Mouse (Mus musculus): ENCODE data around the gene Tead3.
"Not testable (repeated sequence)": the region's sequence is repeated elsewhere in the genome, so short reads cannot be mapped to it uniquely, and the experiment has no call there.

The Tead3 gene

GRCm38 (mm10) chr17:28362653-28363292, 12.2 kb upstream of the Tead3 start:
- in situ Hi-C loops (cut with MboI; ENCODE audit: low pct_unique_long_range_greater_than_20kb in 1 of 2, low sequenced_read_pairs in 2 of 2, unreplicated experiment in 1 of 2): no loop called here

GRCm38 (mm10) chr17:28361921-28362652, 11.5 kb upstream of the Tead3 start:
- in situ Hi-C loops (cut with MboI; ENCODE audit: low pct_unique_long_range_greater_than_20kb in 1 of 2, low sequenced_read_pairs in 2 of 2, unreplicated experiment in 1 of 2): no loop called here

- in situ Hi-C loops (cut with MboI; ENCODE audit: low pct_unique_long_range_greater_than_20kb in 1 of 2, low sequenced_read_pairs in 2 of 2, unreplicated experiment in 1 of 2): no loop called here
These were observed 10.1 kb upstream of the Tead3 start for GRCm38 (mm10) chr17:28360531-28361277.

- in situ Hi-C loops (cut with MboI; ENCODE audit: low pct_unique_long_range_greater_than_20kb in 1 of 2, low sequenced_read_pairs in 2 of 2, unreplicated experiment in 1 of 2): not testable (repeated sequence)
These were observed 8.1 kb upstream of the Tead3 start for GRCm38 (mm10) chr17:28358576-28359261.

- in situ Hi-C loops (cut with MboI; ENCODE audit: low pct_unique_long_range_greater_than_20kb in 1 of 2, low sequenced_read_pairs in 2 of 2, unreplicated experiment in 1 of 2): no loop called here
These were observed 5.3 kb upstream of the Tead3 start for GRCm38 (mm10) chr17:28355871-28356270.

- in situ Hi-C loops (cut with MboI; ENCODE audit: low pct_unique_long_range_greater_than_20kb in 1 of 2, low sequenced_read_pairs in 2 of 2, unreplicated experiment in 1 of 2): no loop called here
These were observed 1.4 kb upstream of the Tead3 start for GRCm38 (mm10) chr17:28352018-28352417.

GRCm38 (mm10) chr17:28351353-28351890, 805 bp upstream of the Tead3 start:
- in situ Hi-C loops (cut with MboI; ENCODE audit: low pct_unique_long_range_greater_than_20kb in 1 of 2, low sequenced_read_pairs in 2 of 2, unreplicated experiment in 1 of 2): no loop called here

GRCm38 (mm10) chr17:28349901-28350465, 634 bp downstream of the Tead3 start:
- in situ Hi-C loops (cut with MboI; ENCODE audit: low pct_unique_long_range_greater_than_20kb in 1 of 2, low sequenced_read_pairs in 2 of 2, unreplicated experiment in 1 of 2): no loop called here

GRCm38 (mm10) chr17:28349264-28349880, 1.2 kb downstream of the Tead3 start:
- in situ Hi-C loops (cut with MboI; ENCODE audit: low pct_unique_long_range_greater_than_20kb in 1 of 2, low sequenced_read_pairs in 2 of 2, unreplicated experiment in 1 of 2): no loop called here

GRCm38 (mm10) chr17:28348211-28348610, 2.4 kb downstream of the Tead3 start:
- in situ Hi-C loops (cut with MboI; ENCODE audit: low pct_unique_long_range_greater_than_20kb in 1 of 2, low sequenced_read_pairs in 2 of 2, unreplicated experiment in 1 of 2): no loop called here

- in situ Hi-C loops (cut with MboI; ENCODE audit: low pct_unique_long_range_greater_than_20kb in 1 of 2, low sequenced_read_pairs in 2 of 2, unreplicated experiment in 1 of 2): no loop called here
These were observed 3.3 kb downstream of the Tead3 start for GRCm38 (mm10) chr17:28347327-28347726.

- in situ Hi-C loops (cut with MboI; ENCODE audit: low pct_unique_long_range_greater_than_20kb in 1 of 2, low sequenced_read_pairs in 2 of 2, unreplicated experiment in 1 of 2): no loop called here
These were observed 4.7 kb downstream of the Tead3 start for GRCm38 (mm10) chr17:28345882-28346281.

- in situ Hi-C loops (cut with MboI; ENCODE audit: low pct_unique_long_range_greater_than_20kb in 1 of 2, low sequenced_read_pairs in 2 of 2, unreplicated experiment in 1 of 2): no loop called here
These were observed 5.3 kb downstream of the Tead3 start for GRCm38 (mm10) chr17:28345271-28345721.

GRCm38 (mm10) chr17:28344670-28345069, 5.9 kb downstream of the Tead3 start:
- in situ Hi-C loops (cut with MboI; ENCODE audit: low pct_unique_long_range_greater_than_20kb in 1 of 2, low sequenced_read_pairs in 2 of 2, unreplicated experiment in 1 of 2): no loop called here

GRCm38 (mm10) chr17:28344050-28344607, 6.5 kb downstream of the Tead3 start:
- in situ Hi-C loops (cut with MboI; ENCODE audit: low pct_unique_long_range_greater_than_20kb in 1 of 2, low sequenced_read_pairs in 2 of 2, unreplicated experiment in 1 of 2): no loop called here

- in situ Hi-C loops (cut with MboI; ENCODE audit: low pct_unique_long_range_greater_than_20kb in 1 of 2, low sequenced_read_pairs in 2 of 2, unreplicated experiment in 1 of 2): no loop called here
These were observed 9.5 kb downstream of the Tead3 start for GRCm38 (mm10) chr17:28341091-28341490.

GRCm38 (mm10) chr17:28340578-28340977, 10.0 kb downstream of the Tead3 start:
- in situ Hi-C loops (cut with MboI; ENCODE audit: low pct_unique_long_range_greater_than_20kb in 1 of 2, low sequenced_read_pairs in 2 of 2, unreplicated experiment in 1 of 2): no loop called here

GRCm38 (mm10) chr17:28337547-28337946, 13.1 kb downstream of the Tead3 start:
- in situ Hi-C loops (cut with MboI; ENCODE audit: low pct_unique_long_range_greater_than_20kb in 1 of 2, low sequenced_read_pairs in 2 of 2, unreplicated experiment in 1 of 2): no loop called here

Data from mouse embryonic stem cell (cell line).